Mouse (Mus musculus) cerebellum, adult 2 months (tissue): ENCODE results near the gene Hsd17b6.

ENCODE experiments used
- CTCF ChIP-seq: fragments of 200-500 bp; IDR thresholded peaks from 2 replicates; pipeline ENCODE4 v1.5.1; 2011; ENCODE audit warnings: low read depth, mild to moderate bottlenecking, control low read depth, low read length, moderate library complexity, borderline replicate concordance; ENCODE audit not compliant: insufficient read depth
- POLR2A ChIP-seq: fragments of 200-500 bp; IDR thresholded peaks from 2 replicates; pipeline ENCODE4 v1.6.1; 2011; ENCODE audit warnings: low read length, control low read depth, borderline replicate concordance; ENCODE audit not compliant: insufficient read depth

GRCm38 (mm10) chr10:127998260-127998659 is 9.2 kb downstream of the Hsd17b6 start:
- TF ChIP-seq CTCF (no peak), POLR2A (no peak)
